Mouse (Mus musculus): Measurements from ENCODE around the gene Mlec. TPM values are rescaled to one million over a fixed set of nuclear protein-coding genes. Genes with fewer than 3 reads are reported as not detected.

Mlec gene
- polyA plus RNA-seq, 1 experiment from 2014 or later = 62.1 TPM

GRCm38 (mm10) chr5:115134234-115135165, 23.5 kb downstream of the Mlec start, which contains the start of gene Unc119b:
Gene Unc119b (minus strand): TSS chr5:115134975.
- Histone ChIP-seq H3K4me1 (replicated peaks; ENCODE audit: control insufficient read depth, insufficient read depth, low read length) (peaks cover 11% of the 10 kb centered on the region; the same call in 1 of the 2 replicates), H3K9me3 (ENCODE audit: control insufficient read depth, low read length) (no peaks in the 10 kb centered on the region), H3K36me3 (ENCODE audit: control insufficient read depth, insufficient read depth, low read length) (no peaks in the 10 kb centered on the region), H3K27me3 (ENCODE audit: control insufficient read depth, insufficient read depth, low read depth, low read length) (no peaks in the 10 kb centered on the region), H3K4me2 (ENCODE audit: low read depth, low read length) (peak within 1 kb of the TSS; percentile 98), H3K27ac (ENCODE audit: low read length) (no peak within 1 kb of the TSS), H3K4me3 (ENCODE audit: low read length) (peak within 1 kb of the TSS; percentile 90), H3K9ac (ENCODE audit: low read length) (peak within 1 kb of the TSS; percentile 88)
- WGBS = under 1% methylated on average over 75 of the region's 81 CpGs
- ATAC-seq (ENCODE audit: low read depth) = peak; percentile 97

DNA sequence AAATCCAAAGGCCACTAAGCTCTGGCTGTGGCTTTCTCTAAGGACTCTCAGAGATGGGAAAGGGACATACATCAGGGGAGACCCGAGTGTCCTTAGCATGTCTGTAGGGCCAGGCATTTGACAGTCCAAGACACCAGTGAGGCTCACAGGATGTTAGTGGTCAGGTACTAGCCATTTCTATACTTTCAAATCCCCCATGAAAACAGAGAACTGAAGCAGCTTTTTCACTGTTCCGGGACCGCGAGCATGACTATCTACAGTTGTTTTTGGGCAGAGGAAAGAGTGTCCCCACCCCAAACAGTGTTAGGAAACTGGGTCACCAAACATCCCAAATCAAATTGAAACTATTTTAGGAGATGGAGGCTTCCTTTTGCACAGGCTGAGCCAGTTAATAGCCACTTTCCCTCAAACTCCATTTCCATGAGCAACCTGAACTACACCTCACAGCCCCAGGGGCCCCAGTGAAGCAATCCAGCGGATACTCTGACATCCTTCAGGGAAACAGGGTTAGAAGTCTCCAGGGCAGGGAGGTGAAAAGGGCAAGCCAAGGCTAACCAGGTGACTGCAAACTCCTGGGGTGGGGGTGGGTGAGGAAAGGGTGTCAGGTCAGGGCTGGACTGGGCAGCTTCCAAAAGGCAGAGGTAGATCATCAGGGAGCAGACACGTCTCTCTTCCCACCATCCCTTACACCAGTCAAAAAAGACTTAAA, 24.5 kb downstream of the Mlec start:
- H3K27me3 ChIP-seq (ENCODE audit: control insufficient read depth, insufficient read depth, low read depth, low read length) = no peaks in the 10 kb centered on the region
- H3K4me1 ChIP-seq (replicated peaks; ENCODE audit: control insufficient read depth, insufficient read depth, low read length) = peaks cover 11% of the 10 kb centered on the region; the same call in 1 of the 2 replicates
- peak overlapping the region; percentile 90 for H3K4me3 ChIP-seq (ENCODE audit: low read length)
- ATAC-seq (ENCODE audit: low read depth) = no peak
- H3K9me3 ChIP-seq (ENCODE audit: control insufficient read depth, low read length) = no peaks in the 10 kb centered on the region
- H3K36me3 ChIP-seq (ENCODE audit: control insufficient read depth, insufficient read depth, low read length) = peaks cover 2% of the 10 kb centered on the region; the same call in 1 of the 2 replicates
- H3K27ac ChIP-seq (ENCODE audit: low read length) = no peak overlapping the region
- peak overlapping the region; percentile 98 for H3K4me2 ChIP-seq (ENCODE audit: low read depth, low read length)
- H3K9ac ChIP-seq (ENCODE audit: low read length) = peak overlapping the region; percentile 88
- WGBS = 54% methylated on average over 6 of the region's 6 CpGs

DNA sequence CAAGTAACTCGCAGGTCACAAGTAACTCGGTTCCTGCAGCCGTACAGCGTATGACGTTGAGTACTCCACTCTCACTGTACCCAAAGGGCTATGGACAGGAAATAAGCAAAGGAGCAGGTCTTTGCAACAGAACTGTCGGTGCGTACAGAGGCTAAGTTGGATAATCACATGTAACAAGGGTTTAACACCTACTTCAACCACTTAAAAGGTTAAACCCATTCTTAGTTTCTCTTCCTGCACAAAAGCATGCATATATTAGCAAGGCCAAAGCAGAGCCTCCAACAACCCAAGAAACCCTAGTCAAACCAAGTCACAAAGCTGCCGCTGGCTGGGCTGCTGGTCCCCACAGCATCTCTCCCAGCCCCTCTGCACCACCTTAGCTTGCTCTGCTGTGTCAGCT, 25.5 kb downstream of the Mlec start:
- WGBS = 89% methylated on average over 8 of the region's 8 CpGs
- H3K9me3 ChIP-seq (ENCODE audit: control insufficient read depth, low read length) = no peaks in the 10 kb centered on the region
- no peak overlapping the region for H3K4me3 ChIP-seq (ENCODE audit: low read length)
- H3K4me1 ChIP-seq (replicated peaks; ENCODE audit: control insufficient read depth, insufficient read depth, low read length) = peaks cover 11% of the 10 kb centered on the region; the same call in 1 of the 2 replicates
- no peak for ATAC-seq (ENCODE audit: low read depth)
- H3K36me3 ChIP-seq (ENCODE audit: control insufficient read depth, insufficient read depth, low read length) = peaks cover 7% of the 10 kb centered on the region; the same call in 1 of the 2 replicates
- no peak overlapping the region for H3K9ac ChIP-seq (ENCODE audit: low read length)
- no peak overlapping the region for H3K27ac ChIP-seq (ENCODE audit: low read length)
- H3K4me2 ChIP-seq (ENCODE audit: low read depth, low read length) = no peak overlapping the region
- no peaks in the 10 kb centered on the region for H3K27me3 ChIP-seq (ENCODE audit: control insufficient read depth, insufficient read depth, low read depth, low read length)

DNA sequence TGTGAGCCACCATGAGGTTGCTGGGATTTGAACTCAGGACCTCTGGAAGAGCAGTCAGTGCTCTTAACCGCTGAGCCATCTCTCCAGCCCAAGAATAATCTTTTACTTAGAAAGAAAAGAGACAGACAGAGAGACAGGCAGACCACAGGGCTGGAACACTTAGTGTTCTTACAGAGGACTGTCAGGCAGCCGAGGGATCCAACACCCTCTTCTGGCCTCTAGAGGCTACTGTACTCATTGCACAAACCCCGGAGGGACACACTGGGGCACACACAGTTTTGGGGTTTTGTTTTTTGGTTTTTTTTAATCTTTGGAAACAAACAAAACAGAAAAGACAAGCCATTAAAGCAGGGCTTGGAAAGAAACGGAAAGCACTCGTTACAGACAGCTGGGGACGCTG, 28.7 kb downstream of the Mlec start:
- no peaks in the 10 kb centered on the region for H3K27me3 ChIP-seq (ENCODE audit: control insufficient read depth, insufficient read depth, low read depth, low read length)
- H3K36me3 ChIP-seq (ENCODE audit: control insufficient read depth, insufficient read depth, low read length) = peaks cover 12% of the 10 kb centered on the region; the same call in 1 of the 2 replicates
- no peak for ATAC-seq (ENCODE audit: low read depth)
- no peak overlapping the region for H3K27ac ChIP-seq (ENCODE audit: low read length)
- H3K9me3 ChIP-seq (ENCODE audit: control insufficient read depth, low read length) = no peaks in the 10 kb centered on the region
- peaks cover 19% of the 10 kb centered on the region for H3K4me1 ChIP-seq (replicated peaks; ENCODE audit: control insufficient read depth, insufficient read depth, low read length)
- no peak overlapping the region for H3K9ac ChIP-seq (ENCODE audit: low read length)
- 86% methylated on average over 6 of the region's 6 CpGs for WGBS
- no peak overlapping the region for H3K4me2 ChIP-seq (ENCODE audit: low read depth, low read length)
- no peak overlapping the region for H3K4me3 ChIP-seq (ENCODE audit: low read length)

DNA sequence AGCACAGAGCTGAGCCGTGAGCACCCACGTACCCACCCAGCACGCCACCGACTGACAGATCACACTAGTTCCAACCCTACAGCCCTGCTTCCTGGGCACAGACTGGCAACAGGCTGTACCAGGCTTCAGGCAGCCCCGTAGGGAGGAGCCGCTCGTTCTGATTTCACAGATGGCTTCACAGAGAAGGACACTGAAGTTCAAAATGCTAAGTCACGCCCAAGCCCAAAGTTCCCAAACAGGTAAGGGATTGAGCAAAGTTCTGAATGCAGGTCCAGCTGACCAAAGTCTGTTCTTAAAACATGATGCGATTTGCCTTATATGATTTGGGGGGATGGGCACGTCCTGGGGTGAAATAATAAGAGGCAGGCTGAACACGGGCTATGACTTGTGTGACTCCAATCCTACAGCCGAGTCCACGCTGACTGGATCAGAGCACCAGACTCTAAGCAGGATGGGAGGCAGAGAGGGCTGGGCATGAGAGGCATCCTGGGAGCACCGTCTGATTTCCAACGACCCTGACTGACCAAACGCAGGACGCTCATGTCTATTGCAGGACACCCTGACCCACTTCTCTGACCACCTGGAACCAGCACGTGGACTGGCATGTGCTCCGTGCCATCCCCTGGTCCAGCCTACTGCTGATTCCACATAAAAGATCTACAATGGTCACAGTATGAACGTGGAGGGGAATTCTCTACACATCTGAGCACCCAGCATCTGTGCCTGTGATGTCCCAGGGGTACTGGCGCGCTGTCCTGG, 30.4 kb downstream of the Mlec start:
- Histone ChIP-seq H3K9me3 (ENCODE audit: control insufficient read depth, low read length) (no peaks in the 10 kb centered on the region), H3K27ac (ENCODE audit: low read length) (no peak overlapping the region), H3K4me2 (ENCODE audit: low read depth, low read length) (no peak overlapping the region), H3K36me3 (ENCODE audit: control insufficient read depth, insufficient read depth, low read length) (peaks cover 16% of the 10 kb centered on the region; the same call in 1 of the 2 replicates), H3K4me1 (replicated peaks; ENCODE audit: control insufficient read depth, insufficient read depth, low read length) (peaks cover 8% of the 10 kb centered on the region), H3K9ac (ENCODE audit: low read length) (no peak overlapping the region), H3K4me3 (ENCODE audit: low read length) (no peak overlapping the region), H3K27me3 (ENCODE audit: control insufficient read depth, insufficient read depth, low read depth, low read length) (no peaks in the 10 kb centered on the region)
- 87% methylated on average over 22 of the region's 22 CpGs for WGBS
- no peak for ATAC-seq (ENCODE audit: low read depth)

- Histone ChIP-seq H3K4me1 (replicated peaks; ENCODE audit: control insufficient read depth, insufficient read depth, low read length) (peaks cover 8% of the 10 kb centered on the region), H3K36me3 (ENCODE audit: control insufficient read depth, insufficient read depth, low read length) (peaks cover 16% of the 10 kb centered on the region; the same call in 1 of the 2 replicates), H3K4me2 (ENCODE audit: low read depth, low read length) (no peak overlapping the region), H3K27ac (ENCODE audit: low read length) (no peak overlapping the region), H3K9ac (ENCODE audit: low read length) (no peak overlapping the region), H3K9me3 (ENCODE audit: control insufficient read depth, low read length) (no peaks in the 10 kb centered on the region), H3K27me3 (ENCODE audit: control insufficient read depth, insufficient read depth, low read depth, low read length) (no peaks in the 10 kb centered on the region), H3K4me3 (ENCODE audit: low read length) (no peak overlapping the region)
- WGBS = 86% methylated on average over 28 of the region's 28 CpGs
- ATAC-seq (ENCODE audit: low read depth) = no peak
Measured at GRCm38 (mm10) chr5:115126578-115127312, 31.2 kb downstream of the Mlec start.

- WGBS = 20% methylated on average over 24 of the region's 24 CpGs
- peak; percentile 88 for ATAC-seq (ENCODE audit: low read depth)
Measured at GRCm38 (mm10) chr5:115125211-115125871, 32.6 kb downstream of the Mlec start.

DNA sequence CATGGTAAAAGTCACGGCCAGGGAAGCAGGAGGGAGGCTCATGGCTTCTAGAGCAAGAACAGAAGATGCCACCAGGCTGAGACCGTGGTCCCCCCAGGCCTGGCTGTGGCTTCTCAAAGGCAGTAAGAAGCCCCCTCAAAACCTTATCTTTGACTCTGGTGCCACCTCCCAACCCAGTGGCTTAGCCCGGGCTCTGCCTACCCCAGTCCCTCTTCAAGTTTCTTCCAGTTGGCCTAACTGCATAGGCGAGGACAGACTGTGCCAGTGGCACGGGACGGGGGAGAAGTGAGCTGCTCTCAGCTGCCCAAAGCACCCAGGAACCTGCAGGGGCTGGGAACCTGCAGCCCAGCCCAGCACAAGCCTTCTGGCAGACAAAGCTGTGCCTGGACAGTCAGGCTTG, 33.3 kb downstream of the Mlec start:
- no peak overlapping the region for H3K9ac ChIP-seq (ENCODE audit: low read length)
- H3K27ac ChIP-seq (ENCODE audit: low read length) = no peak overlapping the region
- H3K9me3 ChIP-seq (ENCODE audit: control insufficient read depth, low read length) = no peaks in the 10 kb centered on the region
- peaks cover 8% of the 10 kb centered on the region for H3K4me1 ChIP-seq (replicated peaks; ENCODE audit: control insufficient read depth, insufficient read depth, low read length)
- no peak overlapping the region for H3K4me2 ChIP-seq (ENCODE audit: low read depth, low read length)
- H3K36me3 ChIP-seq (ENCODE audit: control insufficient read depth, insufficient read depth, low read length) = peaks cover 16% of the 10 kb centered on the region; the same call in 1 of the 2 replicates
- H3K4me3 ChIP-seq (ENCODE audit: low read length) = no peak overlapping the region
- H3K27me3 ChIP-seq (ENCODE audit: control insufficient read depth, insufficient read depth, low read depth, low read length) = no peaks in the 10 kb centered on the region
- WGBS = 91% methylated on average over 6 of the region's 6 CpGs
- peak; percentile 32; the same call in 1 of the 2 replicates for ATAC-seq (ENCODE audit: low read depth)

More at GRCm38 (mm10) chr5:115125211-115125871, 32.6 kb downstream of the Mlec start:
- Histone ChIP-seq H3K4me2 (ENCODE audit: low read depth, low read length) (0 out of 2 replicates have a peak overlapping the region, but pooled peaks have one; percentile 18), H3K4me3 (ENCODE audit: low read length) (0 out of 2 replicates have a peak overlapping the region, but pooled peaks have one; percentile 17), H3K27ac (ENCODE audit: low read length) (no peak overlapping the region), H3K36me3 (ENCODE audit: control insufficient read depth, insufficient read depth, low read length) (peaks cover 16% of the 10 kb centered on the region; the same call in 1 of the 2 replicates), H3K9me3 (ENCODE audit: control insufficient read depth, low read length) (no peaks in the 10 kb centered on the region), H3K4me1 (replicated peaks; ENCODE audit: control insufficient read depth, insufficient read depth, low read length) (peaks cover 8% of the 10 kb centered on the region), H3K9ac (ENCODE audit: low read length) (no peak overlapping the region), H3K27me3 (ENCODE audit: control insufficient read depth, insufficient read depth, low read depth, low read length) (no peaks in the 10 kb centered on the region)
